Mouse (Mus musculus) layer of hippocampus, adult 9-11 months (tissue): ENCODE results near the gene Olfr390.

Experiments
- DNase-seq: peaks from one replicate; pipeline ENCODE4 v3.0.0; 2022

Olfr390 gene

DNA sequence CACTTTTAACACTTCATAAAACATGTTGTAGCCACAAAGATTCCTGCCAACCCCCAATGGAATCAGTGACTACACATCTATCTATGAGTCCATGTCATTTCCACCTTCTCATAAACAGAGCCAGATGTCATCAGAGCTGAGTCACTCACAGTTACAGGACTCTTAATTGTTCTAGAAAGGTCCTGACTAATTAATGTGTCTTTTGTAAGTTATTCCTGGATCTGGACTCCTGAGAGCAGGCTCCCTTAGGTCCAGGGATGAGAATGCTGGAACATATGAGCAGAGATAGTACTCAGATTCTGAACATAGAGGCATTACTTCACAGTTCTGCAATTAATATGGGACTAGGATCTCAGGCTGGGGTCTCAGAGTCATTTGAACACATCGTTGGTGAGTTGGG is at the start of gene Olfr390:
Gene Olfr390 (plus strand): TSS at position 301 of the 400 bp plus-strand sequence.
- DNase-seq: no peak

DNA sequence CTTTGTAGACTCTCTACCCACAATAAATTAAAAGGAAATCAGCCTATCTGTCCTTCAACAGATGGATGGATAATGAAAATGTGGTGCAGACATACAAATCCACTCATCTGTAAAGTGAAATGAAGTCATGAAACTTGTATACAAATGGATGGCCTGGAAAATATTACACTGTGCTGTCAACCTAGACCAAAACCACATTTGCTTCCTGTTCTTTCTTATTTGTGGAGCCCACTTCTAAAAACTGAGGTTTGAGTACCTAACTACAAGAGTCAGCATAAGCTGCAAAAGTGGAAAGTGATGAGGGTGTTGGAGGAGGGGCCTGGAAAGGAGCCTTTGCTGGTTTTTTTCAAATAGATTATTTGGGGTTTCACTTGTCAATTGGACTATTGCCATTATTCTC is 23.6 kb upstream of the Olfr390 start:
- DNase-seq: no peak

DNA sequence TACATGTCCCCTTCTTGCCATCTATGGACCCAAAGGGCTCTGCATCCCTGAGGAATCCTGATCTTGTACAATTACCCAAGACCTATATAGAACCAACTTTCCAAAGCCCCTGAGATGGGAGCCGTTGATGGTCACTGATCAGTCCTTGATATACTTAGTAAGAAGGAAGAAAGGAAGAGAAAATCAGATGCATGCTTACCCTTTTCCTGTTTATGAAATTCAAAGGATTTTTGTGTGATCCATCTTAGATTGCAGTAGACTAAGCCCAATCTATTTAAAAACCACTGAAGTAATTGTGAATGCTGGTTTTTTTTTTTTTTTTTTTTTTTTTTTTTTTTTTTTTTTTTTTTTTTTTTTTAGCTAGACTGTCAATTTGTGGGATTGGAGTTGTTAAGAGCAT is 2.2 kb upstream of the Olfr390 start, which contains the start of gene Olfr389:
Gene Olfr389 (minus strand): TSS at position 101 of the 400 bp plus-strand sequence.
- no peak for DNase-seq

DNA sequence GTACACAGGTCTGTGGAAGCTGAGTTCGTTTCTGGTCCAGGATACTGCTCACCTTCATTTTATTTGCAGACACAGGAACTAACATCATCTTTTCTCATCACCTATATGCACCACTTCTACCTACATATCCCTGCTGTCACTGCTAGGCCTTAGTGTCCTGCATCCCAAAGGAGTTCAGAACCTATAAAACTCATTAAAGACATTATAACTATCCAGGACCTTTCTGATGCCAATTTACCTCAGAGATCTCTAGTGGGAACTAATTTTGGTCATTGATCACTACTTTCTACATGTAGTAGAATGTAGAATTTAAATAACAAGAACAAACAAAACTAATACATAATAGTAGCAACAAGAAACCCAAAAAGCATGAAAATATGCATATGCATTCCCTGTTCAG is 20.2 kb downstream of the Olfr390 start, which contains the start of gene Olfr391-ps:
Gene Olfr391-ps (minus strand): TSS at position 101 of the 400 bp plus-strand sequence.
- no peak for DNase-seq

DNA sequence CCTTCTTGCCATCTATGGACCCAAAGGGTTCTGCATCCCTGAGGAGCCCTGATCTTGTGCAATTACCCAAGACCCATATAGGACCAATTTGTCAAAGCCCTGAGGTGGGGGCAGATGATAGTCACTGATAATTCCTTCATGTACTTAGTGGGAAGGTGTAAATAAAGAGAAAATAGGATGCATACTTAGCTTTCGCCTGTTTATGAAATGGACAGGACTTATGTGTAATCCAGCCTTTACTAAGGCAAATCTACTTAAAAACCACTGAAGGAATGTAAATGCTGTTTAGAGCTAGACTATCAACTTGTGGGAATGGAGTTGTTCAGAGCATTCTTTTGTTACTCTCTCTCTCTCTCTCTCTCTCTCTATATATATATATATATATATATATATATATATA is 34.2 kb downstream of the Olfr390 start, which contains the start of gene Olfr392:
Gene Olfr392 (minus strand): TSS at position 101 of the 400 bp plus-strand sequence.
- DNase-seq: no peak
